17 mouse cellular contexts compared by ENCODE assay signal in the genomic region with DNA sequence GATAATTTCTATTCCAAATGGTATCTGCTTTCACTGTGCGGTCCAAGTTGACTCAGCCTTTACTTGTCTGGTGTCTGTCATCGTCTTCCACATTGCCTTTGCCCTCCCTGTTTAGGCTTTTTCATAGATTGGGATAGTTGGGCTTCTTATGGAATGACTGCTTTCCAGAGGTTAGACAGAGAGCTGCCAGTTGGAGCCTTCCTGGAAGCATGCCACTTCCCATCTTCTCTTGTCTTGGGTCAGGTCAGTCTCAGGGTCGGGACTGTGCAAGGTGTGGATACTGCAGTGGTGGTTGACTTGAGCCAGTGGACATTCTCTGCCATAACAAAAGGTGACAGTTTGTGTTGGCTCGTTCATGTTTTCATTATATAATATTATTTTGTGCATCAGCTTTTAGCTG. TPM values are rescaled to one million over a fixed set of nuclear protein-coding genes. Genes with fewer than 3 reads are reported as not detected.
DNase-seq lines count a peak whose midpoint lies in the region; ATAC-seq and TF ChIP-seq lines count a peak whose summit lies in the region.
"Had no signal": no experiment of that assay in that cellular context is flagged by ENCODE, and none has a peak within 500 bp of the region (broad histone marks: within the 10 kb centered on the region; RNA-seq: fewer than 3 reads in every experiment).

No protein-coding gene starts in this region.

- no peak overlapping the region for H3K4me3 ChIP-seq in heart, postnatal 0 days (ENCODE audit: low read depth, low read length)
- H3K4me3 ChIP-seq in heart, embryonic 11.5 days (ENCODE audit: low read depth, low read length), result no peak overlapping the region
- no peak overlapping the region for H3K4me3 ChIP-seq in small intestine, adult 2 months (ENCODE audit: low read depth, low read length)
- H3K4me3 ChIP-seq: embryonic facial prominence, embryonic 12.5 days; embryonic facial prominence, embryonic 15.5 days; heart, adult 2 months; hindbrain, embryonic 12.5 days; hindbrain, embryonic 15.5 days had no signal

- 53% methylated on average over 4 of the region's 4 CpGs for WGBS in heart, postnatal 0 days
- 69% methylated on average over 4 of the region's 4 CpGs for whole genome bisulfite sequencing in heart, embryonic 11.5 days (ENCODE audit: insufficient replicate concordance)
- 49% methylated on average over 4 of the region's 4 CpGs for WGBS in small intestine, adult 2 months

- H3K4me2 ChIP-seq in heart, postnatal 0 days (ENCODE audit: low read depth, low read length), result no peak overlapping the region
- no peak overlapping the region for H3K4me2 ChIP-seq in heart, embryonic 11.5 days
- H3K4me2 ChIP-seq: embryonic facial prominence, embryonic 12.5 days; embryonic facial prominence, embryonic 15.5 days; hindbrain, embryonic 12.5 days; hindbrain, embryonic 15.5 days had no signal

- H3K9ac ChIP-seq in heart, postnatal 0 days (replicated peaks; ENCODE audit: low read depth, low read length), result no peak overlapping the region
- H3K9ac ChIP-seq in heart, embryonic 11.5 days (ENCODE audit: low read depth, low read length), result no peak overlapping the region
- H3K9ac ChIP-seq: embryonic facial prominence, embryonic 12.5 days; embryonic facial prominence, embryonic 15.5 days; forebrain, postnatal 0 days; hindbrain, embryonic 12.5 days; hindbrain, embryonic 15.5 days had no signal

- H3K27me3 ChIP-seq in heart, postnatal 0 days (ENCODE audit: control insufficient read depth, insufficient read depth, low read length), result no peaks in the 10 kb centered on the region
- no peaks in the 10 kb centered on the region for H3K27me3 ChIP-seq in heart, embryonic 11.5 days (ENCODE audit: control insufficient read depth, insufficient read depth, low read length)
- no peaks in the 10 kb centered on the region for H3K27me3 ChIP-seq in small intestine, adult 2 months (ENCODE audit: control insufficient read depth, insufficient read depth, low read length)
- H3K27me3 ChIP-seq: embryonic facial prominence, embryonic 12.5 days; embryonic facial prominence, embryonic 15.5 days; hindbrain, embryonic 12.5 days; hindbrain, embryonic 15.5 days had no signal

- no peaks in the 10 kb centered on the region for H3K9me3 ChIP-seq in heart, postnatal 0 days (replicated peaks; ENCODE audit: control insufficient read depth, low read length)
- H3K9me3 ChIP-seq in heart, embryonic 11.5 days (replicated peaks; ENCODE audit: control insufficient read depth, low read length), result no peaks in the 10 kb centered on the region
- H3K9me3 ChIP-seq: embryonic facial prominence, embryonic 12.5 days; embryonic facial prominence, embryonic 15.5 days; hindbrain, embryonic 12.5 days; hindbrain, embryonic 15.5 days had no signal

- TF ChIP-seq EP300 in heart, postnatal 0 days (IDR thresholded peaks at IDR 0.05; ENCODE audit: low read depth), result no peak

- peaks cover 91% of the 10 kb centered on the region for H3K4me1 ChIP-seq in heart, postnatal 0 days (ENCODE audit: control insufficient read depth, insufficient read depth)
- H3K4me1 ChIP-seq in heart, embryonic 11.5 days (ENCODE audit: control insufficient read depth, insufficient read depth, low read length), result peaks cover 74% of the 10 kb centered on the region
- H3K4me1 ChIP-seq in small intestine, adult 2 months (ENCODE audit: control insufficient read depth, insufficient read depth, insufficient read length, low read length), result peaks cover 43% of the 10 kb centered on the region

- DNase-seq in heart, adult 11 months, result peak; percentile 75
- DNase-seq in heart, adult 8-10 months (ENCODE audit: low spot score), result no peak
- DNase-seq in heart, postnatal 0 days (ENCODE audit: low spot score), result no peak
- no peak for DNase-seq in spleen, postnatal 4 days (ENCODE audit: low spot score in 2 of 2)
- DNase-seq: adrenal gland, adult 2 months; adrenal gland, postnatal 14 days; forebrain, postnatal 0 days; gastrocnemius, postnatal 14 days; heart, adult 2 months; heart, postnatal 14 days had no signal

- H3K27ac ChIP-seq in heart, postnatal 0 days (ENCODE audit: low read depth), result 0 out of 2 replicates have a peak overlapping the region, but pooled peaks have one; percentile 1
- H3K27ac ChIP-seq in heart, embryonic 11.5 days (ENCODE audit: low read depth, low read length), result no peak overlapping the region
- H3K27ac ChIP-seq in small intestine, adult 2 months (ENCODE audit: insufficient read depth, low read depth, low read length), result peak overlapping the region; percentile 14; the same call in 1 of the 2 replicates
- H3K27ac ChIP-seq: embryonic facial prominence, embryonic 12.5 days; embryonic facial prominence, embryonic 15.5 days; heart, adult 2 months; hindbrain, embryonic 12.5 days; hindbrain, embryonic 15.5 days had no signal

- ATAC-seq in heart, postnatal 0 days (ENCODE audit: insufficient read depth, low read depth), result no peak
- no peak for ATAC-seq in heart, embryonic 11.5 days (replicated peaks; ENCODE audit: insufficient number of reproducible peaks, low FRiP score, low TSS enrichment)
- ATAC-seq: CD4-positive, CD25-positive, alpha-beta regulatory T cell, adult 4 months had no signal

- no peak for TF ChIP-seq CTCF in heart, postnatal 0 days (IDR thresholded peaks at IDR 0.05; ENCODE audit: low read depth)
- no peak for TF ChIP-seq CTCF in small intestine, adult 2 months (IDR thresholded peaks at IDR 0.05; ENCODE audit: extremely low read depth, insufficient read length, insufficient replicate concordance, low read depth, low read length)

- no peak for TF ChIP-seq POLR2A in small intestine, adult 2 months (IDR thresholded peaks at IDR 0.05; ENCODE audit: low read depth, low read length)

- no peaks in the 10 kb centered on the region for H3K36me3 ChIP-seq in heart, postnatal 0 days (replicated peaks; ENCODE audit: control insufficient read depth, insufficient read depth, low read length)
- H3K36me3 ChIP-seq in heart, embryonic 11.5 days (ENCODE audit: control insufficient read depth, insufficient read depth, low read length), result no peaks in the 10 kb centered on the region
- H3K36me3 ChIP-seq in small intestine, adult 2 months (ENCODE audit: control insufficient read depth, insufficient read depth, low read length), result no peaks in the 10 kb centered on the region
- H3K36me3 ChIP-seq: embryonic facial prominence, embryonic 12.5 days; embryonic facial prominence, embryonic 15.5 days; hindbrain, embryonic 12.5 days; hindbrain, embryonic 15.5 days had no signal

RNA-seq across cellular contexts. Expression of a gene that starts 17.7 kb away (rescaled TPM):
- 10 to 100 TPM; 70.5 to 87.1 (median 79.0) TPM for total RNA-seq in heart, adult 8-10 months (2022)
- 55.2 and 90.3 TPM in 2 replicates for total RNA-seq in heart, postnatal 0 days (2014; rRNA removed; ENCODE audit: low replicate concordance)
- polyA plus RNA-seq in heart, postnatal 0 days (2015; fragmentation: Nextera tagmentation; extraction: Ambion mirVana), result 6.9 and 7.7 TPM in 2 replicates
- polyA plus RNA-seq in heart, embryonic 11.5 days (2014; fragmentation: Nextera tagmentation; extraction: Ambion mirVana), result 9.0 and 11.6 TPM in 2 replicates
- 15.9 and 32.1 TPM in 2 replicates for polyA plus RNA-seq in small intestine, adult 2 months (2012; rRNA removed)
